Mouse (Mus musculus) embryonic facial prominence, embryonic 15.5 days (tissue): ENCODE measurements around the gene Ing1. TPM values are rescaled to one million over a fixed set of nuclear protein-coding genes. Genes with fewer than 3 reads are reported as not detected.

Experiments
- ATAC-seq: fragments of 200-750 bp; cut with Nextera tagmentation; 2 replicates; pipeline ENCODE4 v1.8.0; 2017; ENCODE audit warnings: low read depth, moderate TSS enrichment; ENCODE audit not compliant: insufficient number of reproducible peaks, low FRiP score, low TSS enrichment
- H3K27ac ChIP-seq: fragments of 300-500 bp; sonication (generic); replicated peaks from 2 replicates; pipeline ENCODE4 v1.5.1; 2015; ENCODE audit warnings: mild to moderate bottlenecking, inconsistent platforms
- H3K27me3 ChIP-seq: fragments of 300-500 bp; sonication (generic); 2 replicates; pipeline ENCODE4 v1.6.1; 2015; ENCODE audit warnings: inconsistent platforms
- H3K36me3 ChIP-seq: fragments of 300-500 bp; sonication (generic); 2 replicates; pipeline ENCODE4 v1.6.1; 2015; ENCODE audit warnings: mild to moderate bottlenecking, inconsistent platforms
- H3K4me1 ChIP-seq: fragments of 300-500 bp; sonication (generic); 2 replicates; pipeline ENCODE4 v1.6.1; 2015; ENCODE audit warnings: inconsistent platforms
- H3K4me2 ChIP-seq: fragments of 300-500 bp; sonication (generic); replicated peaks from 2 replicates; pipeline ENCODE4 v1.6.1; 2015; ENCODE audit warnings: mild to moderate bottlenecking, inconsistent platforms
- H3K4me3 ChIP-seq: fragments of 300-500 bp; sonication (generic); replicated peaks from 2 replicates; pipeline ENCODE4 v1.5.1; 2015; ENCODE audit warnings: mild to moderate bottlenecking, inconsistent platforms
- H3K9ac ChIP-seq: fragments of 300-500 bp; sonication (generic); 2 replicates; pipeline ENCODE4 v1.6.1; 2015; ENCODE audit warnings: inconsistent platforms
- H3K9me3 ChIP-seq: fragments of 300-500 bp; sonication (generic); replicated peaks from 2 replicates; pipeline ENCODE4 v1.6.1; 2016; ENCODE audit warnings: inconsistent platforms
- WGBS: fragments of 180-500 bp; shearing (Covaris S2); methylation state at CpG from one replicate; pipeline ENCODE4 v1.1.7; 2015; 5-methylcytosine and 5-hydroxymethylcytosine counted together
- polyA plus RNA-seq: library from polyadenylated mRNA; unstranded; fragments of >200 nt; fragmentation: Nextera tagmentation; extraction: Ambion mirVana; gene quantifications from 2 replicates; pipeline ENCODE4 v1.2.1, GENCODE M21; 2015

The Ing1 gene
- polyA plus RNA-seq, 1 experiment from 2014 or later, result 36.3 TPM

- Histone ChIP-seq H3K4me1 (peaks cover 13% of the 10 kb centered on the region), H3K27ac (no peak overlapping the region), H3K9ac (no peak overlapping the region), H3K36me3 (no peaks in the 10 kb centered on the region), H3K27me3 (no peaks in the 10 kb centered on the region), H3K9me3 (no peaks in the 10 kb centered on the region), H3K4me2 (no peak overlapping the region), H3K4me3 (no peak overlapping the region)
- ATAC-seq, result no peak
- WGBS, result 74% methylated on average over 12 of the region's 12 CpGs
These were observed 38.0 kb downstream of the Ing1 start for GRCm38 (mm10) chr8:11593222-11593884.

DNA sequence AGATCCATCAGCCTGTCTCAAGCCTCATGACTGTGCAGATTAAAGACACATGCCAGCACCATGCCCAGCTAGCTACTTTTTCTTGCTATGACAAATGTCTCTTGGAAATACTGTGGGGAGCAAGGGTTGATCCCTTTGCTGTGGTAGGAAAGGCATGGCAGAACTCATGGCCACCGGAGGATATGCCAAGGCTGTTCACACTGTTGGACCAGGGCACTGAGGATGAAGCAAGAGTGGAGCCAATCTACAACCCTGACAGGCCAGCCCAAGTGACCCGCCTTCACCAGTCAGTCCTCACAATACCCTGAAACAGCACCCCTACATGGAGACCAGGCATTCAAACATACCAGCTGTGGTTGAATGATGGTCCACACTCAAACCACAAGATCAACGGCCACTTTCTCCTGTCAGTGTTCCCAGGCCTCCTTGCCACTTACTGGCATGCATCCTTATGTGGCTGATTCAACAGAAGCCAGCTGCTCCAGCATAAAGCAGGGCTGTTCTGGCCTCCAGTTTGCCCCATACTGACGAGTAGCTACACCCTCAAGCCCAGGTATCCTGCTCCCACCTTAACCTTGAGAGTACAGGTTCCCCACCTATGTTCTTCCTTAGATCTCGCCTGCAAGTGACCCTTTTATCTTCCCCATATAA, 45.1 kb downstream of the Ing1 start:
- no peak overlapping the region for H3K4me3 ChIP-seq
- no peaks in the 10 kb centered on the region for H3K27me3 ChIP-seq
- H3K4me2 ChIP-seq, result no peak overlapping the region
- H3K9ac ChIP-seq, result no peak overlapping the region
- 87% methylated on average over 5 of the region's 5 CpGs for WGBS
- ATAC-seq, result no peak
- no peaks in the 10 kb centered on the region for H3K36me3 ChIP-seq
- no peaks in the 10 kb centered on the region for H3K4me1 ChIP-seq
- no peak overlapping the region for H3K27ac ChIP-seq
- H3K9me3 ChIP-seq, result no peaks in the 10 kb centered on the region

GRCm38 (mm10) chr8:11602006-11602680, 46.8 kb downstream of the Ing1 start:
- no peak overlapping the region for H3K27ac ChIP-seq
- peak; percentile 63; the same call in 1 of the 2 replicates for ATAC-seq
- H3K9ac ChIP-seq, result no peak overlapping the region
- H3K27me3 ChIP-seq, result no peaks in the 10 kb centered on the region
- H3K4me3 ChIP-seq, result no peak overlapping the region
- 32% methylated on average over 14 of the region's 14 CpGs for WGBS
- H3K4me1 ChIP-seq, result no peaks in the 10 kb centered on the region
- H3K4me2 ChIP-seq, result no peak overlapping the region
- peaks cover 2% of the 10 kb centered on the region; the same call in 1 of the 2 replicates for H3K36me3 ChIP-seq
- H3K9me3 ChIP-seq, result 0 out of 2 replicates have a peak, but pooled peaks cover 3% of the 10 kb centered on the region

- Histone ChIP-seq H3K4me1 (no peaks in the 10 kb centered on the region), H3K9me3 (0 out of 2 replicates have a peak, but pooled peaks cover 3% of the 10 kb centered on the region), H3K9ac (no peak overlapping the region), H3K4me2 (no peak overlapping the region), H3K27ac (no peak overlapping the region), H3K27me3 (no peaks in the 10 kb centered on the region), H3K4me3 (no peak overlapping the region), H3K36me3 (peaks cover 54% of the 10 kb centered on the region)
- WGBS, result 95% methylated on average over 9 of the region's 9 CpGs
- no peak for ATAC-seq
These were observed 53.5 kb downstream of the Ing1 start for GRCm38 (mm10) chr8:11608848-11609247.

Other genes starting within 250 kb of the Ing1 start
- 86.9 and 93.4 TPM in 2 replicates for gene Col4a2, start 242.8 kb upstream of the Ing1 start, polyA plus RNA-seq
- gene Col4a1, start 242.7 kb upstream of the Ing1 start, polyA plus RNA-seq, result 200 and 216 TPM in 2 replicates
- gene Rab20, start 76.9 kb upstream of the Ing1 start, polyA plus RNA-seq, result 2.0 and 2.1 TPM in 2 replicates
- gene Naxd, start 58.1 kb upstream of the Ing1 start, polyA plus RNA-seq, result 120 and 132 TPM in 2 replicates
- gene Cars2, start 4.8 kb upstream of the Ing1 start, polyA plus RNA-seq, result 28.7 and 31.4 TPM in 2 replicates
- gene Ankrd10, start 80.2 kb downstream of the Ing1 start, polyA plus RNA-seq, result 80.2 and 82.4 TPM in 2 replicates
- not detected in 2 replicates for gene 1700016D06Rik, start 145.5 kb downstream of the Ing1 start, polyA plus RNA-seq
- 51.4 and 51.6 TPM in 2 replicates for gene Arhgef7, start 172.2 kb downstream of the Ing1 start, polyA plus RNA-seq